Mouse (Mus musculus) forebrain, embryonic 14.5 days (tissue): ENCODE measurements around the gene Kif18a. TPM values are rescaled to one million over a fixed set of nuclear protein-coding genes. Genes with fewer than 3 reads are reported as not detected.

Experiments used
- ATAC-seq: fragments of 200-750 bp; cut with Nextera tagmentation; 2 replicates; pipeline ENCODE4 v1.8.0; 2017; ENCODE audit warnings: mild to moderate bottlenecking, moderate library complexity
- DNase-seq: peaks from one replicate; pipeline ENCODE4 v3.0.0-alpha.2; 2015; ENCODE audit warnings: low spot score
- H3K27ac ChIP-seq: fragments of 300-500 bp; sonication (generic); 2 replicates; pipeline ENCODE4 v1.5.1; 2014; ENCODE audit warnings: low read depth, mild to moderate bottlenecking, control low read depth, low read length, moderate library complexity
- H3K27me3 ChIP-seq: fragments of 300-500 bp; sonication (generic); replicated peaks from 2 replicates; pipeline ENCODE4 v1.6.1; 2014; ENCODE audit warnings: low read length, control low read depth, mixed read lengths; ENCODE audit not compliant: control insufficient read depth, insufficient read depth
- H3K36me3 ChIP-seq: fragments of 300-500 bp; sonication (generic); 2 replicates; pipeline ENCODE4 v1.6.1; 2014; ENCODE audit warnings: low read length, control low read depth; ENCODE audit not compliant: control insufficient read depth, insufficient read depth
- H3K4me1 ChIP-seq: fragments of 300-500 bp; sonication (generic); 2 replicates; pipeline ENCODE4 v1.6.1; 2014; ENCODE audit warnings: antibody characterized with exemption, low read length, control low read depth; ENCODE audit not compliant: control insufficient read depth, insufficient read depth
- H3K4me2 ChIP-seq: fragments of 300-500 bp; sonication (generic); 2 replicates; pipeline ENCODE4 v1.6.1; 2014; ENCODE audit warnings: mild to moderate bottlenecking, control low read depth, low read length
- H3K4me3 ChIP-seq: fragments of 300-500 bp; sonication (generic); 2 replicates; pipeline ENCODE4 v1.5.1; 2014; ENCODE audit warnings: low read depth, low read length, control low read depth
- H3K9ac ChIP-seq: fragments of 300-500 bp; sonication (generic); 2 replicates; pipeline ENCODE4 v1.6.1; 2014; ENCODE audit warnings: mild to moderate bottlenecking, low read length, control low read depth, moderate library complexity
- H3K9me3 ChIP-seq: fragments of 300-500 bp; sonication (generic); replicated peaks from 2 replicates; pipeline ENCODE4 v1.6.1; 2016; ENCODE audit warnings: low read length, control low read depth, mixed read lengths; ENCODE audit not compliant: control insufficient read depth
- WGBS: fragments of 180-500 bp; shearing (Covaris S2); extraction: QIAGEN DNeasy Blood & Tissue Kit; methylation state at CpG from one replicate; pipeline ENCODE4 v1.1.7; 2014; 5-methylcytosine and 5-hydroxymethylcytosine counted together
- polyA plus RNA-seq: library from polyadenylated mRNA; unstranded; fragments of >200 nt; fragmentation: Nextera tagmentation; extraction: Ambion mirVana; gene quantifications from 2 replicates; pipeline ENCODE4 v1.2.1, GENCODE M21; 2014

The Kif18a gene
- polyA plus RNA-seq, 1 experiment from 2014 or later, result 20.5 TPM

DNA sequence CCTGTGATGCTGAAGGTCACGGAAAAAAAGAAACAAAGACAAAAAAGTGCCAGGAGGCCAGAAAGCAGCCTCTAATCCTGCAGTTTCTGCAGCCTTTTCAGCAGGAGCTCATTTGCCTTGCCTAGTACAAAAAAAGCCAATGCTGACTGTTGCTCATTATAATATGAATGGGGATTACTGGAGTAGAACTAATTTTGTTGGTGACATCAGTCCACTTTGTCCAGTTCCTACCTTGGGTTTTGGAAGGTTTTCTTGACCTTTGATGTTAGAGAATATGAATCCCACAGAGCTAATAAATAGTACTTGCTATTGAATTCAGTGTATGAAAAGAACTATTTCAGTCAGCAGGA lies 778 bp downstream of the Kif18a start:
- Histone ChIP-seq H3K9ac (peak overlapping the region; percentile 71), H3K27ac (peak overlapping the region; percentile 63; the same call in 1 of the 2 replicates), H3K9me3 (no peaks in the 10 kb centered on the region), H3K4me1 (peaks cover 9% of the 10 kb centered on the region; the same call in 1 of the 2 replicates), H3K4me2 (peak overlapping the region; percentile 78), H3K4me3 (peak overlapping the region; percentile 70), H3K27me3 (no peaks in the 10 kb centered on the region), H3K36me3 (no peaks in the 10 kb centered on the region)
- DNase-seq, result peak; percentile 60
- WGBS, result 0% methylated on average over 1 of the region's 1 CpGs
- peak; percentile 13 for ATAC-seq

DNA sequence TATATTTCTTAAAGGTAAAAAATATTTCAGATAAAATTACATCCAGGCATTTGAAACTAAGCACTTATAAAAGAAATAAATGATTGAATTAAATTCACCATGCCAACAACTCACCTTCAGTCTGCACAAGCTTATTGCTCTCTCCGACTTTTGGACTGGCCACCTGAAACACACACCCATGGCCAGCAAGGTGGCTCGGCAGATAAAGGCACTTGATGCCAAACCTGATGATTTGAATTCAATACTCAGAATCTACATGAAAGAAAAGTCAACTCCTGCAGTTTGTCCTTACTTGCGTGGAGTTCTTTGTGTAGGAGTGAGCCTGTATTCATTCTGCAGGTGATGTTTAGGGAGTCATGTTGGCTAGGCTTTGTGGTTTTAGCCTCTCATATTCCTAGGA lies 3.6 kb downstream of the Kif18a start:
- Histone ChIP-seq H3K4me3 (no peak overlapping the region), H3K27ac (no peak overlapping the region), H3K27me3 (no peaks in the 10 kb centered on the region), H3K9me3 (no peaks in the 10 kb centered on the region), H3K4me1 (peaks cover 7% of the 10 kb centered on the region; the same call in 1 of the 2 replicates), H3K4me2 (no peak overlapping the region), H3K36me3 (no peaks in the 10 kb centered on the region), H3K9ac (no peak overlapping the region)
- ATAC-seq (no peak), DNase-seq (no peak)
- 90% methylated on average over 3 of the region's 3 CpGs for WGBS

GRCm38 (mm10) chr2:109289327-109289726 lies 8.8 kb downstream of the Kif18a start:
- ATAC-seq (no peak), DNase-seq (no peak)
- Histone ChIP-seq H3K4me1 (no peaks in the 10 kb centered on the region), H3K4me3 (no peak overlapping the region), H3K9ac (no peak overlapping the region), H3K27ac (no peak overlapping the region), H3K4me2 (no peak overlapping the region), H3K27me3 (no peaks in the 10 kb centered on the region), H3K36me3 (peaks cover 26% of the 10 kb centered on the region), H3K9me3 (no peaks in the 10 kb centered on the region)
- 96% methylated on average over 6 of the region's 6 CpGs for WGBS

DNA sequence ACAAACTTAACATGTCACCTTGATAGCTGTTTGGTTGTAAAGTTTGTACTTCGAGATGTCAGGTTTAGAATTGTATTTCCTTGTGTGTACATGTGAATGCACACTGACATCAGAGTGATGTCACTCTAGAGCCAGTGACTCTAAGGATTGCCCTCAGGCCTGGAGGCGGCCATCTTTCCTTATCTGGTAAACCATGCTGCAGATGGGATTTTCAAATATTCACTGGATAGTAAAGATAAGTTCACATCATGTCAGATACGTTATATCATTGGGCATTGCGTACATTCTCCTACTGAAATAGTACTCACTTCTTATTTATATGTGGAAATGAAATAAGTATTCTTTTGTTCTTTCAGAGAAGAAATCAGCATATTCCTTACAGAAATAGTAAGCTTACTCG lies 15.7 kb downstream of the Kif18a start:
- 88% methylated on average over 5 of the region's 5 CpGs for WGBS
- Histone ChIP-seq H3K4me1 (no peaks in the 10 kb centered on the region), H3K4me2 (no peak overlapping the region), H3K27me3 (no peaks in the 10 kb centered on the region), H3K9ac (no peak overlapping the region), H3K4me3 (no peak overlapping the region), H3K27ac (no peak overlapping the region), H3K9me3 (no peaks in the 10 kb centered on the region), H3K36me3 (peaks cover 27% of the 10 kb centered on the region)
- no peak for ATAC-seq
- DNase-seq, result no peak

GRCm38 (mm10) chr2:109298160-109298559 lies 17.6 kb downstream of the Kif18a start:
- 100% methylated on average over 1 of the region's 1 CpGs for WGBS
- H3K9ac ChIP-seq, result no peak overlapping the region
- no peaks in the 10 kb centered on the region for H3K9me3 ChIP-seq
- no peak overlapping the region for H3K4me3 ChIP-seq
- H3K4me2 ChIP-seq, result no peak overlapping the region
- no peaks in the 10 kb centered on the region for H3K4me1 ChIP-seq
- DNase-seq, result no peak
- ATAC-seq, result no peak
- no peak overlapping the region for H3K27ac ChIP-seq
- peaks cover 24% of the 10 kb centered on the region for H3K36me3 ChIP-seq
- H3K27me3 ChIP-seq, result no peaks in the 10 kb centered on the region

- 89% methylated on average over 3 of the region's 3 CpGs for WGBS
Observed at GRCm38 (mm10) chr2:109302234-109302633, 21.7 kb downstream of the Kif18a start.

GRCm38 (mm10) chr2:109303638-109304037 lies 23.1 kb downstream of the Kif18a start:
- no peaks in the 10 kb centered on the region for H3K4me1 ChIP-seq
- no peak overlapping the region for H3K27ac ChIP-seq
- H3K36me3 ChIP-seq, result peaks cover 16% of the 10 kb centered on the region
- no peak overlapping the region for H3K4me2 ChIP-seq
- no peak overlapping the region for H3K4me3 ChIP-seq
- H3K9ac ChIP-seq, result no peak overlapping the region
- no peaks in the 10 kb centered on the region for H3K9me3 ChIP-seq
- DNase-seq (no peak), ATAC-seq (no peak)
- no peaks in the 10 kb centered on the region for H3K27me3 ChIP-seq

More at GRCm38 (mm10) chr2:109302234-109302633, 21.7 kb downstream of the Kif18a start:
- Histone ChIP-seq H3K9me3 (no peaks in the 10 kb centered on the region), H3K36me3 (peaks cover 16% of the 10 kb centered on the region), H3K4me1 (no peaks in the 10 kb centered on the region), H3K4me3 (no peak overlapping the region), H3K4me2 (no peak overlapping the region), H3K27me3 (no peaks in the 10 kb centered on the region), H3K9ac (no peak overlapping the region), H3K27ac (no peak overlapping the region)
- DNase-seq (no peak), ATAC-seq (no peak)

DNA sequence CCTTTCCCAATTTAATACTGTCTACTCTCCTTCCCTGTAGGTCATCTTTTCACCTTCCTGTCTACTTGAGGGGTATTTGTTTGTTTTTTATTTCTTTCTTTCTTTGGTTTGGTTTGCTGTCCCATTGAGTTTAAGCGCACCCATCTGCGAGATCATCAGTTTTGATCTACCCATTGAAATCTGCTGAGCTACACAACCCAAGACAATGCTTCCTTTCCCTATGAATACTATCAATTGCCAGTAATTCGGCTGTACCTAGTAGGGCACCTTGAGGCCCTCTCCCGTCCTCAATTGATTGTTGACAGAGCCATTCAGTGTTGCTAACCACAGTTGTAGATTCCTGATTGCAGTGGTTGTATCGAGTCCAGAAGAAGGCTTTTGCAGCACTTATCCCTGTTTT lies 30.8 kb downstream of the Kif18a start:
- DNase-seq (no peak), ATAC-seq (no peak)
- Histone ChIP-seq H3K9ac (no peak overlapping the region), H3K9me3 (no peaks in the 10 kb centered on the region), H3K36me3 (peaks cover 25% of the 10 kb centered on the region), H3K27me3 (no peaks in the 10 kb centered on the region), H3K4me2 (no peak overlapping the region), H3K4me1 (no peaks in the 10 kb centered on the region), H3K4me3 (no peak overlapping the region), H3K27ac (no peak overlapping the region)
- WGBS, result 95% methylated on average over 5 of the region's 5 CpGs

DNA sequence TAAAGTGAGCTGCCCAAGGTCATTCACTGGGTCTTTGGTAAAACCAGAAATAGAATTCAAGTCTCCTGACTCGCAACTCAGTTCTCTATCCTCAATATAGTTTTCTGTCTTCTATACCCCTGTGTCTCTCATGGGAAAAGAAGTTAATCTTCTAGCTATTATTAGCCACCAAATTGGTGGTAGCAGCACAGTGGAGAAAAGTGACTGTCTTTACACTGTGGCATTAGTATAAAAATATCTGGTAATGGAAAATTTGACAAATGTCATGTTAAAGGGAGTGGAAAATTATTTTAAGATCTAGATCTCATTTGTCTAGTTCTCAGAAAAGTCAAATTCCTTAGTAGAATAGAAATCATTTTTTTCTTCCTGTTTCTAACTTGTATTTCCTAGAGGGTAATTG lies 51.3 kb downstream of the Kif18a start:
- 92% methylated on average over 1 of the region's 1 CpGs for WGBS
- Histone ChIP-seq H3K27ac (no peak overlapping the region), H3K9me3 (no peaks in the 10 kb centered on the region), H3K27me3 (no peaks in the 10 kb centered on the region), H3K36me3 (peaks cover 6% of the 10 kb centered on the region; the same call in 1 of the 2 replicates), H3K9ac (no peak overlapping the region), H3K4me3 (no peak overlapping the region), H3K4me2 (no peak overlapping the region), H3K4me1 (no peaks in the 10 kb centered on the region)
- ATAC-seq, result no peak
- DNase-seq, result no peak
